Mouse (Mus musculus) R1 (cell line): ENCODE measurements around the gene Gli2.

Experiments
- DNase-seq: peaks from one replicate; pipeline ENCODE4 v3.0.0-alpha.2; 2018; ENCODE audit warnings: low read depth, low spot score

Gene Gli2

DNA sequence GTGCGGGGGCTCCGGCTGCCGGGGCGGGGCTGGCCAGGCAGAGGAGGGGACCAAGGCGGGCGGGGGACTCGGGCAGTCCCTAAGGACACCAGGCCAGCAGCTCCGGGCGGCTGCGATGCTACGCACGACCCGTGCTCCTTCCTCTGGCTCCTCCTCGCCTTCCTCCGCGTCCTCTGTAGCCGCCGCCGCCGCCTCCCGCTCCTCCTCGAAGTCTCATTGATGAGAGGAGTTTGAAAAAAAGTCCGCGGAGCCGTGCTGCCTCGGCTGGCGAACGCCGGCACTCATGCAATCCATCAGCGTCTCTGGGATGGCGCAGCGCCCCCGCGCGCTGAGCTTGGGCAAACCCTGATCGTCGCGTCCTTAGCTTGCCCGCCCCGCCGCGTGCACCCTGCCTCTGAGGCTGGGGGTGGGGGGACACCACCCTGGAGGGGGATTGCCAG is at the start of gene Gli2:
Gli2 (minus strand) TSS at position 218 of the 440 bp plus-strand sequence.
- DNase-seq = peak; percentile 93

GRCm38 (mm10) chr1:119097921-119098521 is 44.6 kb upstream of the Gli2 start:
- DNase-seq = no peak

DNA sequence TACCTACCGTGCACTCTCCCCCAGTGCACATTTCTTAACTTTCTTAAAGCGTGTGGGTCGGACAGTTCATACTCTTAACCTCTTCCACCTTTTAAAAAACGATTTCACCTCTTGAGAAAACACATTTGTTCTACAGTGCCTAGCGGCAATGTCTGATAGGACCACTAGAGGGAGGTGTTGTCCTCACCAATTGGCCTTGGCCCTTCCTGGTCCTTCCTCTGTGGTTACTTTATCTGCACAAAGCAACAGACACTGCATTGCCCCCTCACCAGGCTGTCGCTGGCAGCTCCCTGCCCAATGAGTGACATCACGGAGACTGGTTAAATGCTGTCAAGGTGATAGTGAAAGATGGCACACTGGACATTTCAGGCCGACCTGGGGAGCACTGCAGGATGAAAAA is 40.3 kb upstream of the Gli2 start:
- DNase-seq = peak; percentile 71

GRCm38 (mm10) chr1:119089887-119090620 is 36.6 kb upstream of the Gli2 start:
- DNase-seq = no peak

- peak; percentile 87 for DNase-seq
Measured at GRCm38 (mm10) chr1:119087539-119087938, 34.1 kb upstream of the Gli2 start.

- peak; percentile 80 for DNase-seq
Measured at GRCm38 (mm10) chr1:119085771-119086170, 32.4 kb upstream of the Gli2 start.

GRCm38 (mm10) chr1:119083468-119083921 is 30.1 kb upstream of the Gli2 start:
- DNase-seq = peak; percentile 88

DNA sequence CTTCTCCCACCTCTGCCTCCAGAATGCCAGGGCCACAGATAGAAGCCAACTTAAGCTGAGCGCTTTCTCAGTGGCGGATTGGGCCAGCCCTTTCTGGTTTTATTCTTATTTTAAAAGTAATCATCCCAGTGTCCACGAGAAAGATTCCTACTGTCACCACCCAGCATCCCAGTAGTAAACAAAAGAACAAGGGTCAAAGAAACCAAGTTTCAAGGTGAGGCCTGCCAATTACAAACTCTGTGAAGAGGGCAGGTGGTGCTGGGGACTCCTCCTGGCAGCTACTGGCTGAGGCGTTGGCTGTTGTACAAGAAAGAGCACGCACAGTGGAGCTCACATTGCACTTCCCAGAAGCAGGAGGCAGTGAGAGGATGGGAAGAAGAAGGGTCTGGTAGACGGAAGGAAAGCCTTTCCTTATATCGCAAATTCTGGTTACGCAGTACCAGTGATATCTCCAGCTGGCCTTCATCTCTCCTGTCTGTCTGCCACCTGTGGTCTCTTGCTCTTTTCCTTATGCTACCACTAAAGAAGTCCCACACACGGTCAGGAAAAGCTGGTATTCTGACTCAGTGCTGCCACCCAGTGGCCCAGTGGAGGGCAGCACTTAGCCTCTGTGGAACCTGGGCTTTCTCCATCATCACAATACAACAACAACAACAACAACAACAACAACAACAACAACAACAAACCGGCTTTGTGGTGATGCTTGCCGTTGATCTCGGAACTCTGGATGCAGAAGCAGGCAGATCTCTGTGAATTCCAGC is 29.0 kb upstream of the Gli2 start:
- DNase-seq = peak; percentile 82

- DNase-seq = peak; percentile 28
Measured at GRCm38 (mm10) chr1:119077933-119078332, 24.5 kb upstream of the Gli2 start.

DNA sequence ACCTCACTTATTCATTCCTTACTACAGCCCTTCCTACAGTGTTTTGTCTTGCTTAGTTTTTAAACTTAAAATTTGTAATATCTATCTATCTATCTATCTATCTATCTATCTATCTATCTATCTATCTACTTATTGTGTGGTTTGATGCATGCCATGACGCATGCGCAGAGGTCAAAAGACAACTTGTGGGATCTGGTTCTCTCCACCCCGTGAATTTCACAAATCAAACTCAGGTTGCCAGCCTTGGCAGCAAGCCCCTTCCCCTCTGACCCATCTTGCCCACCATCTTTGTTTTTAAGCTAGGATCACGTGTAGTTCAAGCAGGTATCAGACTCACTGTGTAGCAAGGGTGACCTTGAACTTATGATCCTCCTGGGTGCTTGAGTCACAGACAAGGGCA is 22.9 kb upstream of the Gli2 start:
- DNase-seq = peak; percentile 96

DNA sequence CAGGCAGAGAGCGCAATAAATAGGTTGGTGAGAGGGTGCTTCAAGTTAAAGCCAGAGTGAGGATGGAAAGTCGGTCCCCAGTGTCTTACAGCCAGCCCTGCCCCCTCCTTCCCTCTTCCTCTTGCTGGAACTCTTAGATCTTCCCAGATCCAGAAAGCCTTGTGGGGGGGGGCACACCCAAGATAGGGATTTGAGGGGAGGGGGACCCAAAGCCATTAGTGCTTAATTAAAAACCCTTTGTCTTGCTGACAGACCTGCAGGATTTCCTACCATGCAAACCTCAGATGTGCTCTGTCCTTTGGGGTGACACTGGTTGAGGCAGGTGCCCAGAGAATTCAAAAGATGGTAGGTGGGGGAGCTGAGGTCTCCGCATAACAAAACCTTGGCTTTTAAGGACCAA is 22.5 kb upstream of the Gli2 start:
- DNase-seq = peak; percentile 99

DNA sequence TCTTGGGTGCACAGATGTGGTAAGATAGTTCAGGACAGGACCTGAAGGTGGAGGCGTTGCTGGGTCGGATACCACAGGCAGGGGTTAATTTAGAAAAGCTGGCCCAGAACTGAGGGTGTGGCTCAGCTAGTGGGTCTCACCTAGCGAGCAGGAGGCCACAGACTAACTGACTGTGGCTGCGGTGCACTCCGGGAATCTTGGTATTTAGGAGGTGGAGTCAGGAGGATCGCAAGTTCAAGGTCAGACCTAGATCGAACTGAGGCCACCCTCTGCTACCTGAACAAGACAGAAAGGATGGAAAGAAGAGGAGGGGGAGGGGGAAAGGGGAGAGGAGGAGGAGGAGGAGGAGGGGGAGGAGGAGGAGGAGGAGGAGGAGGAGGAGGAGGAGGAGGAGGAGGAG is 22.1 kb upstream of the Gli2 start:
- DNase-seq = peak; percentile 100

GRCm38 (mm10) chr1:119074910-119075309 is 21.5 kb upstream of the Gli2 start:
- DNase-seq = peak; percentile 97

- DNase-seq = peak; percentile 60
Measured at GRCm38 (mm10) chr1:119073876-119074275, 20.5 kb upstream of the Gli2 start.

DNA sequence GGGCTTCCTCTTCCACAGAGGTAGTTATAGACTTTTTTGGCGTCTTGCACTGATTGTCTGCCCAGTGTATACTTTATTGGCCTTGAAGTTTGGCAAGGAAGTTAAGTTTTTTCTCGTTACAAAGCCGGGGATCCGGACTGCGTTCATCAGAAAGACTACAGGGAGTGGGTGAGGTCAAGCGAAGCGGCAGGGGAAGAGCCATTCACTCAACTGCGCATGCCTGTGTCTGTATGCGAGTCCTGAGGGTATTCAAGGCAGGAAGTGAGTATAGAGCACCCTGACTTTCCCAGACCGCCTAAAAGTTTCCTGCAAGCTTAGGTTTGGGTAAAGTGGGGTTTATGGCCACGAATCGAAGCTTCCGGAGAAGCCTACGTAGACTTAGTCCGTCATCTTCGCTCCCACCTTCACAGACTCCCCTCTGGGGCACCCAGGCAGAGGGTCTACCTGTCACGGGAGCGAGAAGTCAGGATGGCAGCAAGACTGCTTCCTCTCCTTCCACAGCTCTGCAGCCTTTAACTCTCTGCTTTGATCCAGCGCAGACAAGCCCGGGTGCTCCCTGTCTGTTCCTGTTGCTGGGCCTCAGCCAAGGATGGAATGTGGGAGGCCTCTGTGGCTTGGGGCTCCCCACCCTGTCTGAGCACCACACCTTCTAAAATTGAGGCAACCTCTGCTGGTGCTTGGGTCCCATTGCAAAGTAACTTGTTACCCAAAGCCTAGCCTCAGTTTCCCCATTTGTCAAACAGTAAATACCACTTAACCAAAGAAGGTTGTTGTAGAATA is 11.7 kb upstream of the Gli2 start:
- DNase-seq = peak; percentile 90

GRCm38 (mm10) chr1:119056491-119056890 is 3.1 kb upstream of the Gli2 start:
- no peak for DNase-seq

- DNase-seq = no peak
Measured at GRCm38 (mm10) chr1:119055801-119056200, 2.4 kb upstream of the Gli2 start.

DNA sequence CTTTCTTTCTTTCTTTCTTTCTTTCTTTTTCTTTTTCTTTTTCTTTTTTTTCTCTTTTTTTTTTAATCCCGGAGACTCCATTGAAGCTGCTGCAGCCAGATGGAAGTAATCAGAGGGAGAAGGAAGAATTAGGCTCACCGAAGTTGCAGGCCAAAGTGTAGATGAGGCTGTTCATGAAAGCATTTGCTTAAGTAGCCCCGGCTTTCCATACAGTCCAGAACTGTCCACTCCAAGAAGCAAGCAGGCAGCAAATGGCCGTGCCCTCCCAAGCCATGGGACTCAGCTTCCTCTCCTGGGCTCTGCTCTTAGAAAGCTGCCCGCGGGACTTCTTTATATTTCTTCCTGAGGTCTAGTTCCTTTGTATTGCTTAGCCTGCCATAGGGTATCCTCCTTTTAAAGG is 1.0 kb upstream of the Gli2 start:
- no peak for DNase-seq

- DNase-seq = peak; percentile 89
Measured at GRCm38 (mm10) chr1:119053872-119054354, 494 bp upstream of the Gli2 start.

GRCm38 (mm10) chr1:119052631-119053177 is 715 bp downstream of the Gli2 start:
- no peak for DNase-seq

- DNase-seq = peak; percentile 76
Measured at GRCm38 (mm10) chr1:119051938-119052551, 1.4 kb downstream of the Gli2 start.
